Mouse (Mus musculus) ovary, adult 2 months (tissue): ENCODE results near the gene Haus7. TPM values are rescaled to one million over a fixed set of nuclear protein-coding genes. Genes with fewer than 3 reads are reported as not detected.

Source experiments
- polyA plus RNA-seq: library from polyadenylated mRNA; depleted of rRNA; stranded (reverse); fragments of >200 nt; gene quantifications from 2 replicates; pipeline ENCODE4 v1.2.3, GENCODE M21; 2012; rRNA removed

The Haus7 gene
- polyA plus RNA-seq = 29.6 and 34.1 TPM in 2 replicates

DNA sequence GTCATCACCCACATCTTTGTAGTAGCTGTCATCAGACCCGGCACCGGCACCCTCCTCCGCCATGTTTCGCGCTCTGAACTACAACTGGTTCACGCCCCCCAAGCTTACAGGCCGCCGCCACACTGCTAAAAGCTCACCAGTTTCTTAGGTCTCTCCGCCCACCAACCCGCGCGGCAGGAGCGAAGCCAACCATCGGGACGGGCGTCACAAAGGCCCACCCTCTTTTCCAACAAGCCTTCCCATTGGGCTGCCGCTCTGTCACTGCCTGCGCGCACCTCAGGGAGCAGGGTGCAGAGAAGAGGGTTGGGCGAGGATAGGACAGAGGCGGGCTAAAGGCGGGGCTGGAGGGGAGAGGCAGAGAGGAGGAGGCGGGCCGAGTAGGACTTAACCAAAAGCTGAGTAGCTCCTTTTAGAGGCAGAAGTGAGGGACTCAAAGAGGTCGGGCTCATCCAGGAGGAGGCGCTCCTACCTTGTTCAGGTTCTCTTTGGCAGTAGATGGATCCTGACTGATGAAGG, at the start of gene Haus7:
Haus7 (minus strand) TSS at position 168 of the 516 bp plus-strand sequence.

DNA sequence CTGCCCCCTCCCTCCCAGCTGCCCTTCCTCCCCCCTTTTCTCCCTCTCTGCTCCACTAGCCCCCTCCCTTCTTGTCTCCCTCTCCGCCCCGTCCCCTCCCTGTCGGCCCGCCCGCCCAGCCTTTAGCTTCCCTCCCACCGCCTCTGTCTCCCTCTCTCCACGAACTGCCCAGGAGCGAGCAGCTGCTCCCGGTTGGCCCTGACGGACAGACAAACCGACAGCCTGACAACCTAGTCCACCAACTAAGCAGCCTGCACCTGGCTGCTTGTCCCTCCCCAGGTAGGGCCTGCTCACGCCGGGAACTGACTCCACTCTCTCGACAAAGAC, 24.6 kb upstream of the Haus7 start, which contains the start of gene Bgn:
Bgn (plus strand) TSS at position 119 of the 327 bp plus-strand sequence.

DNA sequence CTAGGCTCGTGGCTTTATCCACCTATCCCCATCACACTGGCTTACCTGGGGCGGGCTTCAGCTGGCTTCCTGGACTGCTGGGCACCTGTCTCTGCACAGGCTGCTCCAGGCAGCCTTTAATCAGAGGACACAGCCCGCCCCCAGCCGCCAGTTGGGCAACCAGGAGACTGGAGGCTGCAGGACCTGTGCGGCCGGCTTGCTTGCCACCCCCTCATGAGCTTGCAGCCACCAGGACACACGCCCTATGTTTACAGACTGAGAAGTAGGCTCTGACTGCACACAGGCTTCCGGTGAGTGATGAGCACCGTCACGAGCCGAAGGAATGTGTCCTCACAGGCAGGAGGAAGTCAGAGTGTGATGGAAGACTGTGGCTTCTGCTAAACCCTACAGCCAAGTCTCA, 23.6 kb downstream of the Haus7 start, which contains the start of gene Trex2:
Trex2 (minus strand) TSS at position 93 of the 400 bp plus-strand sequence.

DNA sequence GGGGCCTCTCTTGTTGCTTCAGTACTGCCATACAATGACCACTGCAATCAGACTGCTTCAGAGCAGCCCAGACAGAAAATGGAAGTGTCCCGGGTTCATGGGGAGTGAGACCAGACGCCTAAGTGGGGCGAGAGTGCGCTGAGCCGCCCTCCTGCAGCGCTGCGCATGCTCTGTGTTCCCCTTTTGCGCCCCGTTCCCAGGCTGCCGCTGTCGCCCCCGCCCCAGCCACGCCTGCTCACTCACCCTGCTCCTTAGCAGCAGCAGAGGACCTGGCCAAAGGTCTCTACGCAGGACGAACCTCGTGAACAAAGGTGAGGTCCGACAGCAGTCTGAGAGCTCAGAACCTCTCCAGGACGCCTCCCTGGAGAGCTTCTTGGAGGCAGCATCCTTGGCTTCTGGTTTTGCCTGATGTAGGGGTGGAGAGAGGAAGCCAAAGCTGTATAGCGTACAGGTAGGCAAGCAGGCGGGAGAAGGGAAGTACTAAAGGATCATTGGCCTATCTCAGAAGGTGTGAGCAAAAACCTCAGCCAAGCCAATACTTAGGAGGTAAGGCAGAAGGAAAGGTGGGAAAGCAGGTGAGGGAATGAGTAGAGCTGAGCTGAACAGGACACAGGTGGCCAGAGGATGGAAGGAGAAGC, 47.8 kb downstream of the Haus7 start, which contains the start of gene Zfp92:
Zfp92 (plus strand) TSS at position 217 of the 638 bp plus-strand sequence.

DNA sequence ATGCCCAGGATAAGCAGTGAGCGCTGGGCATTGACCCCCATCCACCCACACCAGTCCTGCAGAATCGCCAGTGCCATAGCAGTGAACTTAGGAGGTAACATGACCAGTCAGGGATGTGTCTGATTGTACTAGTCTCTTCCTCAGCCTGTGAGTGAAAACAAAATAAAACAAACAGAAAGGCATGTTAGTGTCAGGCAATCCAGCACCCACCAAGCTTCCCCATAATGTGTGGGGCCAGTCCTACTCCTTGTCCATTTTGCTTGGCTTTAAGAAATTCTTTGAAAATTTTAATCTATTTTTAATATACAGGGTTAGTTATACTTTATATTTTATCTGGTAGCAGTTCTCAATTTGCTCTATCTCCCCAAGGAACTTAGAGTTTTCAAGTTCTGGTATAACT, 60.2 kb downstream of the Haus7 start, which contains the start of gene Gm18336:
Gm18336 (minus strand) TSS at position 101 of the 400 bp plus-strand sequence.

Other genes with a start within 250 kb of the Haus7 start
- 0.17 and 0.23 TPM in 2 replicates for gene Xlr4b, start 244.7 kb downstream of the Haus7 start, polyA plus RNA-seq
- gene F8a, start 230.8 kb downstream of the Haus7 start, polyA plus RNA-seq = 26.3 and 35.3 TPM in 2 replicates
- gene Xlr4c, start 215.9 kb downstream of the Haus7 start, polyA plus RNA-seq = 0.09 and 0.10 TPM in 2 replicates
- gene Xlr3c, start 193.7 kb downstream of the Haus7 start, polyA plus RNA-seq = not detected in 2 replicates
- 0.09 TPM in 1 of 2 replicates, not detected in the other for gene Xlr5a, start 166.1 kb downstream of the Haus7 start, polyA plus RNA-seq
- not detected in 2 replicates for gene Xlr5c, start 166.1 kb downstream of the Haus7 start, polyA plus RNA-seq
- gene Gm45015, start 122.2 kb downstream of the Haus7 start, polyA plus RNA-seq = not detected in 2 replicates
- gene Zfp275, start 116.4 kb downstream of the Haus7 start, polyA plus RNA-seq = 20.8 and 25.1 TPM in 2 replicates
- gene Gm18336, start 60.3 kb downstream of the Haus7 start, polyA plus RNA-seq = 0.06 TPM in 2 replicates
- gene Zfp92, start 47.9 kb downstream of the Haus7 start, polyA plus RNA-seq = 0.33 and 0.40 TPM in 2 replicates
- 0.37 and 1.00 TPM in 2 replicates for gene Trex2, start 23.7 kb downstream of the Haus7 start, polyA plus RNA-seq
- gene Bgn, start 24.6 kb upstream of the Haus7 start, polyA plus RNA-seq = 303 and 470 TPM in 2 replicates
- 3.0 and 5.3 TPM in 2 replicates for gene Atp2b3, start 44.0 kb upstream of the Haus7 start, polyA plus RNA-seq
- 5.2 and 5.3 TPM in 2 replicates for gene Dusp9, start 180.4 kb upstream of the Haus7 start, polyA plus RNA-seq
- 23.9 and 25.6 TPM in 2 replicates for gene Pnck, start 201.1 kb upstream of the Haus7 start, polyA plus RNA-seq
- 71.0 and 71.8 TPM in 2 replicates for gene Slc6a8, start 214.1 kb upstream of the Haus7 start, polyA plus RNA-seq